Mouse (Mus musculus) limb, embryonic 14.5 days (tissue): ENCODE data around the gene Rab42. TPM values are rescaled to one million over a fixed set of nuclear protein-coding genes. Genes with fewer than 3 reads are reported as not detected.
A peak's percentile ranks its signal among the peaks of the same experiment; 100 is the strongest.
"Not testable (repeated sequence)": the region's sequence is repeated elsewhere in the genome, so short reads cannot be mapped to it uniquely, and the experiment has no call there.

Source experiments
- ATAC-seq: fragments of 200-750 bp; cut with Nextera tagmentation; 2 replicates; pipeline ENCODE4 v1.8.0; 2017; ENCODE audit warnings: low read depth, moderate number of reproducible peaks, moderate TSS enrichment; ENCODE audit not compliant: low FRiP score
- DNase-seq: peaks from one replicate; pipeline ENCODE4 v3.0.0-alpha.2; 2015; ENCODE audit warnings: low spot score
- H3K27ac ChIP-seq: fragments of 300-500 bp; sonication (generic); replicated peaks from 2 replicates; pipeline ENCODE4 v1.5.1; 2014; ENCODE audit warnings: low read depth, mild to moderate bottlenecking, low read length, moderate library complexity, mixed read lengths
- H3K27me3 ChIP-seq: fragments of 300-500 bp; sonication (generic); 2 replicates; pipeline ENCODE4 v1.6.1; 2014; ENCODE audit warnings: low read length, mixed read lengths; ENCODE audit not compliant: control insufficient read depth, insufficient read depth
- H3K36me3 ChIP-seq: fragments of 300-500 bp; sonication (generic); 2 replicates; pipeline ENCODE4 v1.6.1; 2014; ENCODE audit warnings: mild to moderate bottlenecking, low read length, moderate library complexity, mixed read lengths; ENCODE audit not compliant: control insufficient read depth, insufficient read depth
- H3K4me1 ChIP-seq: fragments of 300-500 bp; sonication (generic); 2 replicates; pipeline ENCODE4 v1.6.1; 2014; ENCODE audit warnings: antibody characterized with exemption, low read length, mixed read lengths; ENCODE audit not compliant: control insufficient read depth, insufficient read depth
- H3K4me2 ChIP-seq: fragments of 300-500 bp; sonication (generic); replicated peaks from 2 replicates; pipeline ENCODE4 v1.6.1; 2014; ENCODE audit warnings: low read depth, mild to moderate bottlenecking, low read length, moderate library complexity; ENCODE audit not compliant: severe bottlenecking
- H3K4me3 ChIP-seq: fragments of 300-500 bp; sonication (generic); replicated peaks from 2 replicates; pipeline ENCODE4 v1.5.1; 2014; ENCODE audit warnings: low read length
- H3K9ac ChIP-seq: fragments of 300-500 bp; sonication (generic); 2 replicates; pipeline ENCODE4 v1.6.1; 2014; ENCODE audit warnings: mild to moderate bottlenecking, low read depth, low read length, moderate library complexity; ENCODE audit not compliant: severe bottlenecking
- H3K9me3 ChIP-seq: fragments of 300-500 bp; sonication (generic); 2 replicates; pipeline ENCODE4 v1.6.1; 2016; ENCODE audit warnings: low read length; ENCODE audit not compliant: control insufficient read depth
- POLR2A ChIP-seq: fragments of 200-500 bp; IDR thresholded peaks from 2 replicates; pipeline ENCODE4 v1.8.0; 2012; ENCODE audit warnings: inconsistent platforms, mild to moderate bottlenecking, moderate library complexity, borderline replicate concordance; ENCODE audit not compliant: insufficient read depth, insufficient read length; ENCODE audit errors: extremely low read depth
- WGBS: fragments of 180-500 bp; shearing (Covaris S2); extraction: QIAGEN DNeasy Blood & Tissue Kit; methylation state at CpG from one replicate; pipeline ENCODE4 v1.1.7; 2014; 5-methylcytosine and 5-hydroxymethylcytosine counted together
- polyA plus RNA-seq, 2 experiments: library from polyadenylated mRNA; depleted of rRNA in 1 of 2; stranded (reverse) in 1 of 2; unstranded in 1 of 2; fragments of >200 nt; fragmentation: Nextera tagmentation in 1 of 2; extraction: Ambion mirVana in 1 of 2; gene quantifications; 2 replicates each; pipeline versions ENCODE4 v1.2.1 to v1.2.3; 2012 to 2014

The Rab42 gene
- polyA plus RNA-seq, 2 experiments, result 1.2 to 2.0 TPM

- no peak for TF ChIP-seq POLR2A
- Histone ChIP-seq H3K9ac (no peak overlapping the region), H3K4me2 (no peak overlapping the region), H3K27ac (no peak overlapping the region), H3K9me3 (no peaks in the 10 kb centered on the region), H3K4me3 (no peak overlapping the region), H3K4me1 (peaks cover 7% of the 10 kb centered on the region; the same call in 1 of the 2 replicates), H3K36me3 (peaks cover 14% of the 10 kb centered on the region), H3K27me3 (no peaks in the 10 kb centered on the region)
- ATAC-seq, result no peak
- DNase-seq, result no peak
- 70% methylated on average over 6 of the region's 6 CpGs for WGBS
These were observed 2.8 kb upstream of the Rab42 start for GRCm38 (mm10) chr4:132306004-132306403.

- Histone ChIP-seq H3K4me2 (no peak overlapping the region), H3K36me3 (peaks cover 7% of the 10 kb centered on the region), H3K9ac (no peak overlapping the region), H3K4me1 (peaks cover 7% of the 10 kb centered on the region; the same call in 1 of the 2 replicates), H3K4me3 (no peak overlapping the region), H3K27ac (no peak overlapping the region), H3K9me3 (no peaks in the 10 kb centered on the region), H3K27me3 (no peaks in the 10 kb centered on the region)
- WGBS, result 89% methylated on average over 8 of the region's 8 CpGs
- no peak for TF ChIP-seq POLR2A
- ATAC-seq (no peak), DNase-seq (no peak)
These were observed 2.1 kb upstream of the Rab42 start for GRCm38 (mm10) chr4:132305276-132305675.

- peak overlapping the region; percentile 46 for H3K4me3 ChIP-seq
- WGBS, result 48% methylated on average over 6 of the region's 6 CpGs
- not testable (repeated sequence) for H3K27me3 ChIP-seq, H3K4me1 ChIP-seq, H3K9me3 ChIP-seq, H3K36me3 ChIP-seq, ATAC-seq, H3K27ac ChIP-seq, DNase-seq
- H3K4me2 ChIP-seq, result peak overlapping the region; percentile 67
- peak overlapping the region; percentile 62 for H3K9ac ChIP-seq
These were observed 299 bp upstream of the Rab42 start for GRCm38 (mm10) chr4:132303484-132303883.

- peak overlapping the region; percentile 62 for H3K9ac ChIP-seq
- H3K4me2 ChIP-seq, result peak overlapping the region; percentile 67
- H3K27ac ChIP-seq, result peak overlapping the region; percentile 55; the same call in 1 of the 2 replicates
- no peaks in the 10 kb centered on the region for H3K9me3 ChIP-seq
- WGBS, result 64% methylated on average over 16 of the region's 16 CpGs
- no peak for TF ChIP-seq POLR2A
- DNase-seq (no peak), ATAC-seq (0 out of 2 replicates have a peak, but pooled peaks have one; percentile 20)
- no peaks in the 10 kb centered on the region for H3K27me3 ChIP-seq
- H3K4me1 ChIP-seq, result no peaks in the 10 kb centered on the region
- peak overlapping the region; percentile 46 for H3K4me3 ChIP-seq
- H3K36me3 ChIP-seq, result no peaks in the 10 kb centered on the region
These were observed 933 bp downstream of the Rab42 start for GRCm38 (mm10) chr4:132301965-132302938.

GRCm38 (mm10) chr4:132301486-132301885 is 1.7 kb downstream of the Rab42 start:
- ATAC-seq, result no peak
- no peaks in the 10 kb centered on the region for H3K4me1 ChIP-seq
- DNase-seq, result no peak
- H3K27me3 ChIP-seq, result no peaks in the 10 kb centered on the region
- no peaks in the 10 kb centered on the region for H3K36me3 ChIP-seq
- H3K4me2 ChIP-seq, result no peak overlapping the region
- 85% methylated on average over 6 of the region's 6 CpGs for WGBS
- no peak overlapping the region for H3K9ac ChIP-seq
- no peak overlapping the region for H3K27ac ChIP-seq
- no peak overlapping the region for H3K4me3 ChIP-seq
- no peaks in the 10 kb centered on the region for H3K9me3 ChIP-seq
- TF ChIP-seq POLR2A, result no peak
